Mouse (Mus musculus) heart, embryonic 11.5 days (tissue): ENCODE data around the gene Sox1. TPM values are rescaled to one million over a fixed set of nuclear protein-coding genes. Genes with fewer than 3 reads are reported as not detected.

Experiments used
- ATAC-seq: fragments of 200-750 bp; cut with Nextera tagmentation; replicated peaks from 2 replicates; pipeline ENCODE4 v1.8.0; 2017; ENCODE audit warnings: moderate library complexity; ENCODE audit not compliant: insufficient number of reproducible peaks, low FRiP score, low TSS enrichment
- H3K27ac ChIP-seq: fragments of 300-500 bp; sonication (generic); 2 replicates; pipeline ENCODE4 v1.5.1; 2014; ENCODE audit warnings: mild to moderate bottlenecking, low read depth, low read length
- H3K27me3 ChIP-seq: fragments of 300-500 bp; sonication (generic); 2 replicates; pipeline ENCODE4 v1.6.1; 2014; ENCODE audit warnings: mild to moderate bottlenecking, low read length, mixed read lengths; ENCODE audit not compliant: control insufficient read depth, insufficient read depth
- H3K36me3 ChIP-seq: fragments of 300-500 bp; sonication (generic); 2 replicates; pipeline ENCODE4 v1.6.1; 2014; ENCODE audit warnings: mild to moderate bottlenecking, low read length, moderate library complexity, mixed read lengths; ENCODE audit not compliant: control insufficient read depth, insufficient read depth
- H3K4me1 ChIP-seq: fragments of 300-500 bp; sonication (generic); 2 replicates; pipeline ENCODE4 v1.6.1; 2014; ENCODE audit warnings: low read length; ENCODE audit not compliant: control insufficient read depth, insufficient read depth
- H3K4me2 ChIP-seq: fragments of 300-500 bp; sonication (generic); 2 replicates; pipeline ENCODE4 v1.6.1; 2014; ENCODE audit warnings: mild to moderate bottlenecking, moderate library complexity
- H3K4me3 ChIP-seq: fragments of 300-500 bp; sonication (generic); 2 replicates; pipeline ENCODE4 v1.5.1; 2014; ENCODE audit warnings: low read depth, low read length
- H3K9ac ChIP-seq: fragments of 300-500 bp; sonication (generic); 2 replicates; pipeline ENCODE4 v1.6.1; 2014; ENCODE audit warnings: mild to moderate bottlenecking, low read depth, low read length, moderate library complexity
- H3K9me3 ChIP-seq: fragments of 300-500 bp; sonication (generic); replicated peaks from 2 replicates; pipeline ENCODE4 v1.6.1; 2016; ENCODE audit warnings: low read length; ENCODE audit not compliant: control insufficient read depth
- WGBS: fragments of 180-500 bp; shearing (Covaris S2); extraction: QIAGEN DNeasy Blood & Tissue Kit; methylation state at CpG from one replicate; pipeline ENCODE4 v1.1.7; 2014; ENCODE audit not compliant: insufficient replicate concordance; 5-methylcytosine and 5-hydroxymethylcytosine counted together
- polyA plus RNA-seq: library from polyadenylated mRNA; unstranded; fragments of >200 nt; fragmentation: Nextera tagmentation; extraction: Ambion mirVana; gene quantifications from 2 replicates; pipeline ENCODE4 v1.2.1, GENCODE M21; 2014

The Sox1 gene
- polyA plus RNA-seq = not detected in 2 replicates

- ATAC-seq = 0 out of 2 replicates have a peak, but pooled peaks have one; percentile 16
- no peaks in the 10 kb centered on the region for H3K36me3 ChIP-seq
- H3K4me2 ChIP-seq = peak within 1 kb of the TSS; percentile 73
- H3K4me1 ChIP-seq = peaks cover 5% of the 10 kb centered on the region; the same call in 1 of the 2 replicates
- 1% methylated on average over 70 of the region's 89 CpGs for WGBS
- H3K9me3 ChIP-seq = no peaks in the 10 kb centered on the region
- peaks cover 92% of the 10 kb centered on the region for H3K27me3 ChIP-seq
- H3K9ac ChIP-seq = no peak within 1 kb of the TSS
- H3K27ac ChIP-seq = no peak within 1 kb of the TSS
- H3K4me3 ChIP-seq = peak within 1 kb of the TSS; percentile 49
These were observed at the start of gene Sox1 for GRCm38 (mm10) chr8:12395071-12396031. Sox1 (plus strand) TSS chr8:12395295.

DNA sequence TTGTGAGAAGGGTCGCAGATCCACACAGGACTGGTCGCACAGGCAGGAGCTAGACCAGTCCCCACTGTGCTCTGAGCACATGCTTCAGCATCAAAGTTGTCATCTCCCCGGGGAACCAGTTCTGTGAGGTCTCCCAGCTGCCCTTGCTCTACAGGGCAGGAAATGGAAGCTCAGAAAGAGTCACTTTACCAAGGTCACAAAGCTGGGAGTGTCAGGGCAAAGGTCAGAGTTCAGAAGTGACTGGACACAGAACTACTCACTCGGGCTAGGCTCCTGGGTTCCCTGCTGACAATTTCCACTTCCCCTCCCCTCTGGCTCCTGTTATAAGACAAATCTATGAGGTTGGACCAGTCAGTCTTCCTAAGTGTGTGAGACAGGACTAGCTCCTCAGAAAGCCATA lies 49.2 kb upstream of the Sox1 start:
- no peak overlapping the region for H3K9ac ChIP-seq
- no peaks in the 10 kb centered on the region for H3K4me1 ChIP-seq
- no peak overlapping the region for H3K4me3 ChIP-seq
- H3K36me3 ChIP-seq = no peaks in the 10 kb centered on the region
- ATAC-seq = no peak
- WGBS = 46% methylated on average over 4 of the region's 4 CpGs
- no peaks in the 10 kb centered on the region for H3K27me3 ChIP-seq
- no peaks in the 10 kb centered on the region for H3K9me3 ChIP-seq
- H3K27ac ChIP-seq = no peak overlapping the region
- H3K4me2 ChIP-seq = no peak overlapping the region

DNA sequence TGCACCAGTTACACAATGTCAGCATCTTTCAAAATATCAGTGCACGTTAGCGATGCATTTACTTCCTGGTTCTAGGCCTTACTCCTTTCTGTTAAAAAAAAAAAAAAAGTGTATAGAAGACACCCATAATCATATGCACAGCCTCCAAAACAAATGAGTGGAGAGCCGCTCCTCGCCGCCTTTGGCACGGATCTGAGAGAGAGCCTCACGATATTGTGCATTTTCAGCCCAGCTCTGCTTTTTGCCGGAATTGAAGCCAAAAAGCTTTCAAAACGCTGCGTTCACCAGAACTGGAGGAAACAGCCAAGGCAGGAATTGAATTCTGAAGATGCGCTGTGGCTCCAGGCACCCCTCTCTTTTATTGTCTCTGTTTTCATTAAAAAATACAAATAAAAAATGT lies 48.2 kb upstream of the Sox1 start:
- Histone ChIP-seq H3K9me3 (no peaks in the 10 kb centered on the region), H3K4me2 (no peak overlapping the region), H3K27me3 (no peaks in the 10 kb centered on the region), H3K4me3 (no peak overlapping the region), H3K9ac (no peak overlapping the region), H3K27ac (no peak overlapping the region), H3K36me3 (no peaks in the 10 kb centered on the region), H3K4me1 (no peaks in the 10 kb centered on the region)
- ATAC-seq = no peak
- WGBS = 83% methylated on average over 11 of the region's 11 CpGs

- Histone ChIP-seq H3K27me3 (no peaks in the 10 kb centered on the region), H3K9ac (no peak overlapping the region), H3K27ac (no peak overlapping the region), H3K4me3 (no peak overlapping the region), H3K36me3 (no peaks in the 10 kb centered on the region), H3K4me1 (no peaks in the 10 kb centered on the region), H3K9me3 (no peaks in the 10 kb centered on the region), H3K4me2 (no peak overlapping the region)
- ATAC-seq = no peak
- WGBS = 69% methylated on average over 1 of the region's 1 CpGs
These were observed 46.8 kb upstream of the Sox1 start for GRCm38 (mm10) chr8:12348306-12348705.

DNA sequence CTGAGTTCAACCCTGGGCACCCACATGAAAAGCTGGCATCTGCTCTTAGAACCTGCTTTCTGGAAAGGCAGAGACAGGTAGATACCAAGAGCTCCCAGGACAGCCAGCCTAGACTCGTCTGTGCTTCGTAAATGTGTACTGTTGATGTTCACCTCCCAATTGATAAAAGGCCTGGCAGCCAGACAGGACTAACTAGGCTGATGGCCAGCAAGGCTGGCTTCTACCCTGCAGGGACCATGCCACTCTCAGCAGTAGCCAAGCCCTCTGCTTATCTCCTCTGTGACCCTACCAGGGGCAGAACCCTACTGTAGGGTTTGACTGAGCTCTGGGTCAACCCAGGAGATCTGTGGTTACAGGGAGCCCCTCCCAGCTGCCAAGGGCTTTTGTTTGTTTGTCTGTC lies 45.5 kb upstream of the Sox1 start:
- H3K36me3 ChIP-seq = no peaks in the 10 kb centered on the region
- WGBS = 41% methylated on average over 2 of the region's 2 CpGs
- no peak overlapping the region for H3K27ac ChIP-seq
- H3K4me3 ChIP-seq = no peak overlapping the region
- H3K27me3 ChIP-seq = no peaks in the 10 kb centered on the region
- H3K4me2 ChIP-seq = no peak overlapping the region
- no peaks in the 10 kb centered on the region for H3K9me3 ChIP-seq
- no peaks in the 10 kb centered on the region for H3K4me1 ChIP-seq
- H3K9ac ChIP-seq = no peak overlapping the region
- no peak for ATAC-seq

- H3K4me1 ChIP-seq = no peaks in the 10 kb centered on the region
- H3K36me3 ChIP-seq = no peaks in the 10 kb centered on the region
- no peaks in the 10 kb centered on the region for H3K9me3 ChIP-seq
- no peak for ATAC-seq
- H3K27ac ChIP-seq = no peak overlapping the region
- H3K9ac ChIP-seq = no peak overlapping the region
- no peak overlapping the region for H3K4me2 ChIP-seq
- no peaks in the 10 kb centered on the region for H3K27me3 ChIP-seq
- no peak overlapping the region for H3K4me3 ChIP-seq
These were observed 44.0 kb upstream of the Sox1 start for GRCm38 (mm10) chr8:12351121-12351520.

DNA sequence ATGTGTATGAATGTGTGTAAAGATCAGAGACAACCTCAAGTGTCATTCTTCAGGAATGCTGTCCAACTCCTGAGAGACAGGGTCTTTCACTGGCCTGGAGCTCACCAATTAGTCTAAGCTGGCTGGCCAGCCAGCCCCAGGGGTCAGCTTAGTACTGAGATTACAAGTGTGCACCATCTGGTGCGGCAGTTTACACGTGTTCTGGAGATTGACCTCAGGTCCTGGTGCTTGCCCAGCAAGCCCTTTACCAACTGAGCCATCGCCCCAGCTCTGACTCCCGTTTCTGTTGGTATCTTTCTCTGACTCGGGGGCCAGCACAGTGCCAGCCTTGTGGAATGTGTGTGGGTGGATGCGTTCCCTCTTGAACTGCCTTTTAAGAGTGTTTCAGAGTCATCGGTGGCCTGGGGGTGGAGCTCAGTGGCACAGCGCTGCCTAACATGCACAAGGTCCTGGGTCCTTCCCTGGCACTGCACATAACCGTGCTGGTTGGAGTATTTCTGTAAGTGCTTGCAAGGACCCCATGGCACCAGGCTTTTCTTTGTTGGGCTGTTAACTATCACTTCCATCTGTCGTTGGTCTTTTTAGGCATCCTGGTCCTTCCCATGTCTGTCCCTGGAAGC lies 40.6 kb upstream of the Sox1 start:
- no peak overlapping the region for H3K27ac ChIP-seq
- no peaks in the 10 kb centered on the region for H3K36me3 ChIP-seq
- WGBS = 59% methylated on average over 10 of the region's 10 CpGs
- no peak for ATAC-seq
- H3K9ac ChIP-seq = no peak overlapping the region
- H3K4me3 ChIP-seq = no peak overlapping the region
- H3K4me1 ChIP-seq = no peaks in the 10 kb centered on the region
- no peaks in the 10 kb centered on the region for H3K9me3 ChIP-seq
- H3K4me2 ChIP-seq = no peak overlapping the region
- no peaks in the 10 kb centered on the region; the same call in 1 of the 2 replicates for H3K27me3 ChIP-seq

- peaks cover 4% of the 10 kb centered on the region for H3K9me3 ChIP-seq
- H3K4me1 ChIP-seq = no peaks in the 10 kb centered on the region
- H3K4me3 ChIP-seq = no peak overlapping the region
- H3K36me3 ChIP-seq = no peaks in the 10 kb centered on the region
- H3K27me3 ChIP-seq = peaks cover 3% of the 10 kb centered on the region; the same call in 1 of the 2 replicates
- H3K9ac ChIP-seq = no peak overlapping the region
- H3K27ac ChIP-seq = no peak overlapping the region
- 53% methylated on average over 7 of the region's 7 CpGs for WGBS
- no peak for ATAC-seq
- H3K4me2 ChIP-seq = no peak overlapping the region
These were observed 26.9 kb upstream of the Sox1 start for GRCm38 (mm10) chr8:12368161-12368560.
